9 mouse cellular contexts compared by ENCODE assay signal in genomic region chr11:78856310-78856709, GRCm38 (mm10). TPM values are rescaled to one million over a fixed set of nuclear protein-coding genes. Genes with fewer than 3 reads are reported as not detected.
DNase-seq lines count a peak whose midpoint lies in the region; ATAC-seq and TF ChIP-seq lines count a peak whose summit lies in the region.
"Had no signal": no experiment of that assay in that cellular context is flagged by ENCODE, and none has a peak within 500 bp of the region (broad histone marks: within the 10 kb centered on the region; RNA-seq: fewer than 3 reads in every experiment).

No protein-coding gene starts in this region.

- H3K27ac ChIP-seq in hindbrain, embryonic 11.5 days (ENCODE audit: low read depth, low read length): no peak overlapping the region
- no peak overlapping the region for H3K27ac ChIP-seq in hindbrain, embryonic 13.5 days
- H3K27ac ChIP-seq in left cerebral cortex, adult 2 months: no peak overlapping the region
- H3K27ac ChIP-seq: embryonic facial prominence, embryonic 12.5 days had no signal

- 14% methylated on average over 7 of the region's 7 CpGs for WGBS in hindbrain, embryonic 11.5 days
- WGBS in hindbrain, embryonic 13.5 days: 15% methylated on average over 7 of the region's 7 CpGs

- no peak overlapping the region for H3K4me3 ChIP-seq in hindbrain, embryonic 11.5 days (ENCODE audit: low read depth, low read length)
- H3K4me3 ChIP-seq in hindbrain, embryonic 13.5 days: no peak overlapping the region
- no peak overlapping the region for H3K4me3 ChIP-seq in left cerebral cortex, adult 2 months
- H3K4me3 ChIP-seq: embryonic facial prominence, embryonic 12.5 days had no signal

- no peak overlapping the region for H3K4me2 ChIP-seq in hindbrain, embryonic 11.5 days (replicated peaks; ENCODE audit: low read depth, low read length)
- no peak overlapping the region for H3K4me2 ChIP-seq in hindbrain, embryonic 13.5 days
- H3K4me2 ChIP-seq: embryonic facial prominence, embryonic 12.5 days had no signal

- H3K9me3 ChIP-seq in hindbrain, embryonic 11.5 days (ENCODE audit: control insufficient read depth, low read length): no peaks in the 10 kb centered on the region
- H3K9me3 ChIP-seq in hindbrain, embryonic 13.5 days: no peaks in the 10 kb centered on the region
- H3K9me3 ChIP-seq: embryonic facial prominence, embryonic 12.5 days had no signal

- no peaks in the 10 kb centered on the region for H3K27me3 ChIP-seq in hindbrain, embryonic 11.5 days (ENCODE audit: control insufficient read depth, insufficient read depth, low read length)
- 0 out of 2 replicates have a peak, but pooled peaks cover 7% of the 10 kb centered on the region for H3K27me3 ChIP-seq in hindbrain, embryonic 13.5 days
- H3K27me3 ChIP-seq: embryonic facial prominence, embryonic 12.5 days had no signal

- DNase-seq in hindbrain, embryonic 11.5 days (ENCODE audit: low spot score): peak; percentile 90
- DNase-seq in brain, adult 2 months (ENCODE audit: low read depth, low spot score): peak; percentile 87
- DNase-seq in left cerebral cortex, adult 2 months (ENCODE audit: extremely low spot score in 1 of 2, low spot score in 2 of 2): peak; percentile 77 to 81
- DNase-seq in monocyte, adult 2 months (ENCODE audit: low read depth in 1 of 2, low spot score in 2 of 2): peak; percentile 52 to 64
- DNase-seq in spleen, postnatal 36 days (ENCODE audit: low spot score in 2 of 2): peak; percentile 59 to 60

- no peak overlapping the region for H3K9ac ChIP-seq in hindbrain, embryonic 11.5 days (ENCODE audit: low read depth, low read length)
- no peak overlapping the region for H3K9ac ChIP-seq in hindbrain, embryonic 13.5 days
- H3K9ac ChIP-seq: embryonic facial prominence, embryonic 12.5 days had no signal

- no peaks in the 10 kb centered on the region for H3K36me3 ChIP-seq in hindbrain, embryonic 11.5 days (ENCODE audit: control insufficient read depth, insufficient read depth, low read length)
- no peaks in the 10 kb centered on the region for H3K36me3 ChIP-seq in hindbrain, embryonic 13.5 days
- H3K36me3 ChIP-seq: embryonic facial prominence, embryonic 12.5 days had no signal

- no peak for ATAC-seq in hindbrain, embryonic 11.5 days (ENCODE audit: low FRiP score)
- ATAC-seq in hindbrain, embryonic 13.5 days (ENCODE audit: low FRiP score): no peak
- ATAC-seq in erythroblast, adult 5-6 weeks (replicated peaks; ENCODE audit: low FRiP score, poor library complexity, severe bottlenecking): peak; percentile 88
- ATAC-seq in hematopoietic stem cell, adult 5-6 weeks (replicated peaks in 1 of 2; ENCODE audit: insufficient read depth in 1 of 2, low FRiP score in 2 of 2, low TSS enrichment in 1 of 2, low read depth in 1 of 2, poor library complexity in 2 of 2, severe bottlenecking in 2 of 2): peak; percentile 84 to 89

- no peaks in the 10 kb centered on the region for H3K4me1 ChIP-seq in hindbrain, embryonic 11.5 days (replicated peaks; ENCODE audit: control insufficient read depth, insufficient read depth, low read length)
- H3K4me1 ChIP-seq in hindbrain, embryonic 13.5 days (replicated peaks): no peaks in the 10 kb centered on the region
- H3K4me1 ChIP-seq: embryonic facial prominence, embryonic 12.5 days had no signal

- intact Hi-C loops in left cerebral cortex, adult 2 months (cut with DNase I): loop anchor here (1.0 to 10.0 kb wide), 3 partner anchors 67 to 358 kb away; no protein-coding TSS in a partner anchor

- peak; percentile 81 for TF ChIP-seq CTCF in left cerebral cortex, adult 2 months (IDR thresholded peaks at IDR 0.05)

RNA-seq across cellular contexts. Expression of gene Lyrm9, which starts 29.9 kb away (rescaled TPM):
- 16.6 and 19.8 TPM in 2 replicates for polyA plus RNA-seq in hindbrain, embryonic 11.5 days (2014; fragmentation: Nextera tagmentation; extraction: Ambion mirVana)
- 29.6 and 30.4 TPM in 2 replicates for polyA plus RNA-seq in hindbrain, embryonic 13.5 days (2015; fragmentation: Nextera tagmentation; extraction: Ambion mirVana)
- total RNA-seq in erythroblast, adult 5-6 weeks (2015; ENCODE audit: low replicate concordance): 6.0 and 12.5 TPM in 2 replicates
- total RNA-seq in erythroblast, adult 5-6 weeks (2017; ENCODE audit: low replicate concordance): 8.1 and 10.9 TPM in 2 replicates
- total RNA-seq in hematopoietic stem cell, adult 5-6 weeks (2017): 5.8 and 104 TPM in 2 replicates
- 10 to 100 TPM; 22.6 to 26.1 TPM for total RNA-seq in left cerebral cortex, adult 2 months (2021)

Comparison
In these comparisons a context has a peak if more than half of its experiments do, and no peak if none do; other contexts are left out.
1. ATAC-seq: peak in erythroblast, adult 5-6 weeks (single experiment) and hematopoietic stem cell, adult 5-6 weeks (2 of 2); none in hindbrain, embryonic 11.5 days (single experiment) and hindbrain, embryonic 13.5 days (single experiment).
2. Peak in every context shown above with its lines, with median percentiles within 50 percentile points of each other: DNase-seq.